Mouse (Mus musculus) WW6 (cell line): ENCODE measurements around the gene Adamtsl2.
A peak's percentile ranks its signal among the peaks of the same experiment; 100 is the strongest.

Experiments
- DNase-seq: peaks from one replicate; pipeline ENCODE4 v3.0.0-alpha.2; 2013; ENCODE audit warnings: low read depth, low spot score

Adamtsl2 gene

DNA sequence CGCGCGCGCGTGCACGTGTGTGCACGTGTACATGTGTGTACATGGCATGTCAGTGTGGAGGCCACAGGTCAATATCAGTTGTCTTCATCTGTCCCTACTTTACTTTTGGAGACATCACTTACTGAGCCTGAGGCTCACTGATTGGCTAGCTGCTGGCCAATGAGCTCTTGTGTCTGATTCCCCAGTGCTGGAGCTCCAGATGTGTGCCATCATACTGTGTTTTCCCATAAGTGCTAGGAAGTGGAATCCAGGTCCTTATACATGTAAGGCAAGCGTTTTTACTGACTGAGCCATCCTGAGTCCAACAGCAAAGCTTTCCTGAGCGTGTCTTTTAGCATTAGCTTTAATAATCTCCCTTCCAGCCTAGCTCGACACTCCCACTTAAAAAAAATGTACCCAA, 35.0 kb downstream of the Adamtsl2 start:
- DNase-seq = no peak

DNA sequence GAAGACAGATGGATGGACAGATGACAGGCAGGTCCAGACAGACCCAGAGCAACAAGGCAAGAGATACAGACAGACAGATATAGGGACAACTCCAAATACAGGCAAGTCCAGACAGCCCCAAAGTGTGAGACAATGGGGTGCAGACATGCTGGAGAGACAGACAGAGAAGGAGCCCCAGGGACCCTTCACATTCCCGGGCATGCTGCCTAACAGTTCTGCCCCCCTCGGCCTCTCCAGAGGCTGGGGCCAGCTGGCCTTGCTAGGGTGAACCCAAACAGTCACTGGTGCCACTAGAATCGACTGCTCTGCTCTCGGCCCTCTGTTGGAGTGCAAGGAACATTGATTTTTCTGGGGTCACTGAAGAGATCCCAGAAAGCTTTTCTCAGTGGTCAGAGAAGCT, 39.3 kb downstream of the Adamtsl2 start:
- no peak for DNase-seq

GRCm38 (mm10) chr2:27119766-27120165, 40.6 kb downstream of the Adamtsl2 start:
- no peak for DNase-seq

GRCm38 (mm10) chr2:27120241-27120641, 41.1 kb downstream of the Adamtsl2 start:
- no peak for DNase-seq

DNA sequence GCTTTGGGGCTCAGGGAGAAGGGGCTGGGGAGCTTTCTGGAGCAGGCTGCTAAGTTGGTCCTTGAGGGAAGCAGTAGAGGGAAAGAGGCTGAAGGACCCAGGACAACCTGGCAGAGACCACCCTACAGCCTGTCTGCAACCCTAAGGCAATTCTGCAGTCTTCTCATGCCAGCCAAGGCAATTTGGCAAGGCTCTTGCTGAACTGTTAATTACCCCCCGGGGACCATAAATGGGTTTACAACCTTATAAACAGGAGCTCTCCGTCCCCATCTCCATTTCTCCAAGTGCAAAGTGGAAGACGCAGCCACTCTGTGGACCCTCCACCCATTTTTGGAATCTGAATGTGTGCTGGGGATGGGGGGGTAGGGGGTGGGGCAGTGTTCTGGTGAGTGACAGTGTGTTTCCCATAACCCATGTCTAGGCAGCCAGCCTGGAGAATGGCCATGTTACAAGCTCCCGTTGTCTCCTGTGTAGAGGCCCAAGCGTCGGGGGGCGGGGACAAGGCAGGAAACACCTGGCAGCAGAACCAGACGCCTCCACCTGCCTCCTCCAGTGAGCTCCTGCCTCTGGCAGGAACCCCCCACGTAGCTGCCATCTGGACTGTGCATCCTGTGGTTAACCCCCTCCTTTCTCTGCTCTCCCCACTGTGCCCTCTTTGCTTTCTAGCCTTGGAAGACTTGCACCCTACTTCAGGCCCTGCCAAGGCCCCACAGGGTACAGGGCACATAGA, 42.6 kb downstream of the Adamtsl2 start:
- no peak for DNase-seq

DNA sequence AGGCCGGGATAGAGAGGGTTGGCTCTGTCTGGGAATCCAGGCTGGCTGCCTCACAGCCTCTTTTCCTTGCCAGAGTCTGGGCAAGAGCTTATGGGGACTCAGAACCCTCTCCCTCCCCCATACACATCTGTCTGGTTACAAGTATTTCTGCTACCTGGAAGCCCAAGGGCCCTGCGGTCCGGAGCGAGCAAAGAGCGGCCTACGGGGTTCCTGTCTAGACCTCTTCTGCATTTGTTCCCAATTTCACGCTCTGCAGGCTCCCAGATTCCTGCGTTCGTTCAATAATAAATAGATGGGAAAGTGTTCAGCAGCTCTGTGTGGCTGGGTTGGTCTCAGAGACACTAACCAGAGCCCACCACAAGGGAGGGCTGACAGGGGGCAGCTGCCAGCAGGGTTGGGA, 43.4 kb downstream of the Adamtsl2 start:
- no peak for DNase-seq

- no peak for DNase-seq
Observed at GRCm38 (mm10) chr2:27123121-27123520, 43.9 kb downstream of the Adamtsl2 start.

- DNase-seq = peak; percentile 31
Observed at GRCm38 (mm10) chr2:27125979-27126378, 46.8 kb downstream of the Adamtsl2 start.

DNA sequence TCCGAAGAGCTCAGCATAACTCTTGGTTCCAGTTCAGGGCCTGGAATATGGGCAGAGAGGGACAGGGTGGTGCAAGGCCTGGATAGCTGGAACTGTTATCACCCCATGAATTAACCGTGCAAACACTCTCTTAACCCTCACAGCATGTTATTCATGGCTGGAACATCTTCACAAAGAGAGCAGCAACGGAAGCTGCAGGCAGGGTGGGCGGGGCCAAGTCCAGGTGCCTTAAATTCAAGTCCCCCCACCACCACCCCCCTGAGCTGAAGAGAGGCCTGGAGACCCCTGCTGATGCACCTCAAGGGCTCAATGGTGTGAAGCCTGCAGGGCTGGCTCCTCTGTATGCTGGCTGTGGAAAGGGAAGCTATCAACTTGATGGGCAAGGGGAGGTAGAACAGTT, 47.3 kb downstream of the Adamtsl2 start:
- no peak for DNase-seq

DNA sequence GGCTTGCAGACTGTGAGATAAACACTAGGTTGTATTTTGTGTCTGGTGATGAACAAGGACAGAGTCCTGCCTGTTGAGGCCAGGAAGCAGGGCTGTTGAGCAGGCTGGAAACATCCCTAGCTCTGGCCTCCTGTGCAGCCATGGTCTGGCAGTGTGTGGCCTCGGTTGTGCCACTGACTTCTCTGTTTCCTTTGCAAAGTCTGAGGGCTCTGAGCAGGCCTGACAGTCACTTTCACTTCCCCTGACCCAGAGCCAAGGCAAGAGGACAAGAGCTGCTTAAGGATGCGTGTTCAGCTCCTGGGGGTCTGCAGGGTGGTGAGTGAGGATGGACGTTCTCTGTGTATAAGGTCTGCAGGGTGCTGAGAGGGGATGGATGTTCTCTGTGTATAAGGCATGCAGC, 49.8 kb downstream of the Adamtsl2 start:
- no peak for DNase-seq

DNA sequence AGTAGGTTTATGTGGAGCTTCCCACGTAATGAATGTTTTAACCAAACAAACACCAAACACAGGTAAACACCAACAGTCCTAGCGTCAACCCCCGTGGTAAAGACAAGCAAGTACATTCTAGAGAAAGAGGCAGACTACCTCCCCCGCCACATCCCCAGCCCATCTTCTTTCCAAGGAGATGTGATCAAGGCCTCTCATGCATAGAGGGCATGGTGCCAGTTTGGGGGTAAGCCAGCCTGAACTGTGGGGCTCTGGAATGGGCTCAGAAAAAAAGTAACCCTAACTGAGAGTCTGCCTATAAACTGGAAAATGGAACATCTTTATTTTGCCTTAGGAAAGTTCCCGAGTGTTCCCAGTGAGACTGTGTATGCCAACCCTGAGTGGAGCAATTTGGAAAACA, 56.8 kb downstream of the Adamtsl2 start:
- DNase-seq = no peak

GRCm38 (mm10) chr2:27136336-27136735, 57.2 kb downstream of the Adamtsl2 start:
- no peak for DNase-seq

DNA sequence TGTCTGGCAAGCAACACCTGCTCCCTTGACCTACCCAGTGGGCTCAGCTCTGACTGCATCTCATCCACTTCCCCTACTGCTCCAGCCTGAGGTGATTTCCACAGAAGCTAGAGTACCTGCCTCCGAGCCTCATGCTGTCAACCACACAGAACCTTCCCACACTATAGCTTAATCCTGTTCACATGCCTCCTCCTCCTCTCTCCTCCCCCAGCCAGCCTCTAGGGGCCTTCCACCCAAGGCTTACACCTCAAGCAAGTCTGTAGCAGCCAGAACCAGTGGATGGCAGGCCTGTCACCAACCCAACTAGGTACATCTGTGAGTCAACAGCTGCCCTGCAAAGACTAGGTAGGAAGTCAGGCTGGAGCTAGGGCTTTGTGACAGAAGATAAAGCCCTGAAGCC, 57.6 kb downstream of the Adamtsl2 start:
- no peak for DNase-seq

DNA sequence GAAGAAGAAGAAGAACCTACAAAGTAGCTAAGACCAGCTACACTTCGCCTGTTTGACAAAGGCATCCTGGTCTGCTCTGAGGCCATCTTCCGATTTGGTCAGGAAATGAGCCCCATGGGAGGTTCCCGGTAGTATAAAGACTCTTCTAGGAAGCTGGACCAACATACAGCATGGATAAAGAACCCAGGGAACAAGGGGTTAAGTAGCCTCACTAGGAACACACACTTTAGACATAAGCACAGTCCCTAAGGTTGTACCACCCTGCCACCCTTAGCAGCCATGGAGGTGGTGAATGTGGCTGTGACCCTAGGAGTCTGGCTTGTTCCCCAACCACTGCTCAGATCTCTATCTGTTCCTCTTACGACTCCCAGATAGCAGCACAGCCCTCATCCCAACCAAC, 59.2 kb downstream of the Adamtsl2 start:
- DNase-seq = no peak

- peak; percentile 20 for DNase-seq
Observed at GRCm38 (mm10) chr2:27141950-27142693, 62.9 kb downstream of the Adamtsl2 start, which contains the start of gene Fam163b. Gene Fam163b, minus strand, starts transcription at chr2:27142491.

DNA sequence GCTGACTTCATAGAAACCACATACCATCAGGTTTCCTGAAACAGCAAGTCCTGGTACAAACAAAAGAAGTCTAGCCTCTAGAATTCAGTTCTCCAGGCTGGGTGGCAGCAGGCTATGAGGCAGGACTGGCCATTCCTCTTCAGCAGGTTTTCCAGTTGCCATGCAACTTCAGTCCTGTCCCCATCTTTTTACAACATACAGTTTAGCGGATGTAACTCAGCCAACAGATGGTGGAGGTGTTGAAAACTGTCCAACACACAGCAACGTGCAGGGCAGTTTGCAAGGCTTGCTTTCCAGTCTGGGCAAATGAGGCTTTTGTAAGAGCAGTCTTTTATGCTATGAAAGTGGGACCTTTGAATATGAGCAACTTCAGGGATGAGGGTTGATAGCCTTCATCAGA, 65.8 kb downstream of the Adamtsl2 start:
- no peak for DNase-seq

DNA sequence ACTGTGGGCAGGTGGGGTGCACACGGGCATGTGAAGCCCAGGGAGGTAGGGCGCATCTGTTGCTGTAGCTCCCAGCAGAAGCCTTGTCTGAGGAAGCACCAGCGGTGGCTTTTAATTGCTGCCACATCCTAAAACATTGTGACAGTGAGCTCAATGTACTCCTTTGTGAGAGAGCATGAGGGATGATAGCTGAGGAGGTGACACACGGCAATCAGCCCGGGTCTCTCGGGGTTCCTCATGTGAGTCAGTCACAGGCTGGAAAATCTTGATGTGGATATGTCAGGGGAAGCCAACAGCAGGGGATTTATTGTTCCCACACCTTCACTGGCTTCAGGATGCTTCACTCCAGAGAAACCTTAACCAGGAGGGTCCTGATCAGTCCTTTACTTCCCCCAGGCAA, 67.7 kb downstream of the Adamtsl2 start:
- no peak for DNase-seq

DNA sequence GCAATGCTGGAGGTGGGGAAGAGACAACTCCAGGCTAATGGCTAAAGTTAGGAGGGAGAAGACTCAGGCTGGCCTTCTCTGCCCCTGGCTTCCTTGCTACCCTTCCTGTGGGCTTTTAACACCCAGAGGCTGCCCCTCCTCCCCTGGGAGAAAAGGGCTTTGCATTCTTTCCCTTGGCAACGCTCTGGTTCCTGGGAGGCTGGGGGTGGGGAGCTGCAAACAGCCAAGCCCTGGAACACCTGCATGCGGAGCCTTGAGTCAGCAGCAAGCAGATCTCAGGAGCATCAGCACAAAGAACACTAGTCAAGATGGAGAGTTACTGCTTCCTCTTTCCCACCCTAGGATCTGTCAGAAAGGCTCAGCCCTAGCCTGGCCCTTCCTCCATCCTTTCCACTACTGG, 70.3 kb downstream of the Adamtsl2 start:
- DNase-seq = no peak

GRCm38 (mm10) chr2:27154466-27155185, 75.4 kb downstream of the Adamtsl2 start:
- no peak for DNase-seq

DNA sequence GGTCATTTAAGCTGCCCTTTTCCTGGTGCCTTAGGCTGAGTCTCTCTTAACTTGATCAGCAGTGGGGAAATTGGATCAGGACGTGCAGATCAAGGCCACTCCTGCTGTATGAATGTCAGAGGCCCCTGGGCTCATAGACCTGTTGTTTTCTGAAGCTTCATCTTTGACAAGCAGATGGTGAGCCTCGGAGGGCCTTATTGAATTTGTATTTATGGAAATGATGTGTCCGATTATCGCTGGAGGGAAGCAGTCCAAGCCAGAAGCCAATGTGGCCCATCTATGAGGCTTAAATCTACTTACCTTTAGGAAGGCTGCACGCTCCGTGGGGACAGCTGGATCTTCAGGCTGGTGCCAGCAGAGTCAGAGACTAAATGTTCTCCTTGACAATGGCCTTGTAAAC, 77.4 kb downstream of the Adamtsl2 start:
- no peak for DNase-seq
